Mouse (Mus musculus) ES-Bruce4 (cell line): ENCODE measurements around the gene Adamts5.

ENCODE experiments used
- CTCF ChIP-seq: IDR thresholded peaks from one replicate; pipeline ENCODE4 v1.8.1; 2011; ENCODE audit warnings: low read depth, low read length
- EP300 ChIP-seq: IDR thresholded peaks from 2 replicates; pipeline ENCODE4 v1.6.1; 2011; ENCODE audit warnings: low read depth, low read length; ENCODE audit not compliant: insufficient read depth

DNA sequence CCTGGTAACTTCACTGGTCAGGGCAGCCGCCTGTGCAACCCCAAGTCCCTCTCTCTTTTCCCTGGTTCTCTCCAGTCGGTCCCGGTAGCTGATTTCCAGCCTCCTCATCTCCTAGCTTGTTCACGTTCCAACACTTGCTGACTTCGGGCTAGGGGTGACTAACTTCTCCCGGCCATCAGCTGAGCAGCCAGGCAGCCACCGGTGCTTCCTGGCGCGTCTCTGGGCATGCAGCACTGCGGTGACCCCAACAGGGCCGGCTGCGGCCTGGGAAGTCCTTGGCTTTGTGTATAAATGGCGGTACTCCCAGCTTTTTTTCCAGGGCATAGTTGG, at the start of gene Adamts5:
- TF ChIP-seq CTCF = no peak
- TF ChIP-seq EP300 = no peak
